Mouse (Mus musculus): Measurements from ENCODE around the gene Washc3. TPM values are rescaled to one million over a fixed set of nuclear protein-coding genes. Genes with fewer than 3 reads are reported as not detected.

Washc3 gene
- polyA plus RNA-seq, 1 experiment from 2014 or later, result 51.2 TPM

Other genes starting within 250 kb of the Washc3 start
- 0.49 and 0.79 TPM in 2 replicates for gene Pmch, start 110.0 kb upstream of the Washc3 start, polyA plus RNA-seq (2014; fragmentation: Nextera tagmentation; extraction: Ambion mirVana)
- gene Parpbp, start 54.2 kb upstream of the Washc3 start, polyA plus RNA-seq (2014; fragmentation: Nextera tagmentation; extraction: Ambion mirVana), result 17.8 and 20.6 TPM in 2 replicates
- gene Nup37, start 54.1 kb upstream of the Washc3 start, polyA plus RNA-seq (2014; fragmentation: Nextera tagmentation; extraction: Ambion mirVana), result 112 TPM in 2 replicates
- gene Dram1, start 178.0 kb downstream of the Washc3 start, polyA plus RNA-seq (2014; fragmentation: Nextera tagmentation; extraction: Ambion mirVana), result 0.41 and 0.48 TPM in 2 replicates
- 7.4 and 7.5 TPM in 2 replicates for gene Gnptab, start 178.0 kb downstream of the Washc3 start, polyA plus RNA-seq (2014; fragmentation: Nextera tagmentation; extraction: Ambion mirVana)

Data from limb, embryonic 11.5 days (tissue).